Mouse (Mus musculus): ENCODE data around the gene Gm20075. TPM values are rescaled to one million over a fixed set of nuclear protein-coding genes. Genes with fewer than 3 reads are reported as not detected.
"Not testable (repeated sequence)": the region's sequence is repeated elsewhere in the genome, so short reads cannot be mapped to it uniquely, and the experiment has no call there.

The Gm20075 gene
- polyA plus RNA-seq (2012; rRNA removed) = 0.34 and 2.8 TPM in 2 replicates

GRCm38 (mm10) chr13:96081276-96081675, at the start of gene Gm20075:
TSS of gene Gm20075 (minus strand) at chr13:96081376.
- H3K4me3 ChIP-seq (ENCODE audit: control insufficient read depth, low read depth, low read length); H3K27ac ChIP-seq (ENCODE audit: control insufficient read depth, insufficient read depth, low read depth, low read length); H3K36me3 ChIP-seq (ENCODE audit: control insufficient read depth, insufficient read depth, low read length); H3K27me3 ChIP-seq (ENCODE audit: control insufficient read depth, insufficient read depth, low read length); H3K4me1 ChIP-seq (ENCODE audit: control insufficient read depth, insufficient read depth, low read length): not testable (repeated sequence)

GRCm38 (mm10) chr13:96129081-96129480, 47.9 kb upstream of the Gm20075 start:
- no peaks in the 10 kb centered on the region for H3K27me3 ChIP-seq (ENCODE audit: control insufficient read depth, insufficient read depth, low read length)
- TF ChIP-seq CTCF (IDR thresholded peaks at IDR 0.05; ENCODE audit: control insufficient read depth, insufficient read depth, insufficient replicate concordance, low read depth, low read length) (no peak), POLR2A (IDR thresholded peaks at IDR 0.05; ENCODE audit: control insufficient read depth, low read depth, low read length) (no peak)

GRCm38 (mm10) chr13:96126669-96127068, 45.5 kb upstream of the Gm20075 start:
- TF ChIP-seq CTCF (IDR thresholded peaks at IDR 0.05; ENCODE audit: control insufficient read depth, insufficient read depth, insufficient replicate concordance, low read depth, low read length) = no peak
- H3K27me3 ChIP-seq (ENCODE audit: control insufficient read depth, insufficient read depth, low read length) = no peaks in the 10 kb centered on the region
- H3K4me1 ChIP-seq (ENCODE audit: control insufficient read depth, insufficient read depth, low read length) = peaks cover 5% of the 10 kb centered on the region

More at GRCm38 (mm10) chr13:96129081-96129480, 47.9 kb upstream of the Gm20075 start:
- Histone ChIP-seq H3K4me3 (ENCODE audit: control insufficient read depth, low read depth, low read length) (no peak overlapping the region), H3K4me1 (ENCODE audit: control insufficient read depth, insufficient read depth, low read length) (peaks cover 14% of the 10 kb centered on the region), H3K36me3 (ENCODE audit: control insufficient read depth, insufficient read depth, low read length) (no peaks in the 10 kb centered on the region), H3K27ac (ENCODE audit: control insufficient read depth, insufficient read depth, low read depth, low read length) (no peak overlapping the region)

GRCm38 (mm10) chr13:96125011-96125410, 43.8 kb upstream of the Gm20075 start:
- Histone ChIP-seq H3K4me3 (ENCODE audit: control insufficient read depth, low read depth, low read length) (no peak overlapping the region), H3K36me3 (ENCODE audit: control insufficient read depth, insufficient read depth, low read length) (no peaks in the 10 kb centered on the region)

More at GRCm38 (mm10) chr13:96126669-96127068, 45.5 kb upstream of the Gm20075 start:
- Histone ChIP-seq H3K27ac (ENCODE audit: control insufficient read depth, insufficient read depth, low read depth, low read length) (no peak overlapping the region), H3K4me3 (ENCODE audit: control insufficient read depth, low read depth, low read length) (no peak overlapping the region), H3K36me3 (ENCODE audit: control insufficient read depth, insufficient read depth, low read length) (no peaks in the 10 kb centered on the region)

GRCm38 (mm10) chr13:96112711-96113110, 31.5 kb upstream of the Gm20075 start:
- TF ChIP-seq CTCF (IDR thresholded peaks at IDR 0.05; ENCODE audit: control insufficient read depth, insufficient read depth, insufficient replicate concordance, low read depth, low read length) = no peak
- H3K4me1 ChIP-seq (ENCODE audit: control insufficient read depth, insufficient read depth, low read length) = no peaks in the 10 kb centered on the region
- H3K27me3 ChIP-seq (ENCODE audit: control insufficient read depth, insufficient read depth, low read length) = no peaks in the 10 kb centered on the region
- no peak overlapping the region for H3K27ac ChIP-seq (ENCODE audit: control insufficient read depth, insufficient read depth, low read depth, low read length)
- no peak overlapping the region for H3K4me3 ChIP-seq (ENCODE audit: control insufficient read depth, low read depth, low read length)
- H3K36me3 ChIP-seq (ENCODE audit: control insufficient read depth, insufficient read depth, low read length) = no peaks in the 10 kb centered on the region

More at GRCm38 (mm10) chr13:96125011-96125410, 43.8 kb upstream of the Gm20075 start:
- H3K27ac ChIP-seq (ENCODE audit: control insufficient read depth, insufficient read depth, low read depth, low read length) = no peak overlapping the region
- no peaks in the 10 kb centered on the region for H3K4me1 ChIP-seq (ENCODE audit: control insufficient read depth, insufficient read depth, low read length)
- no peaks in the 10 kb centered on the region for H3K27me3 ChIP-seq (ENCODE audit: control insufficient read depth, insufficient read depth, low read length)
- TF ChIP-seq CTCF (IDR thresholded peaks at IDR 0.05; ENCODE audit: control insufficient read depth, insufficient read depth, insufficient replicate concordance, low read depth, low read length) (no peak), POLR2A (IDR thresholded peaks at IDR 0.05; ENCODE audit: control insufficient read depth, low read depth, low read length) (no peak)

GRCm38 (mm10) chr13:96110767-96111166, 29.6 kb upstream of the Gm20075 start:
- no peak for TF ChIP-seq POLR2A (IDR thresholded peaks at IDR 0.05; ENCODE audit: control insufficient read depth, low read depth, low read length)
- TF ChIP-seq CTCF (IDR thresholded peaks at IDR 0.05; ENCODE audit: control insufficient read depth, insufficient read depth, insufficient replicate concordance, low read depth, low read length) = no peak
- Histone ChIP-seq H3K4me1 (ENCODE audit: control insufficient read depth, insufficient read depth, low read length) (no peaks in the 10 kb centered on the region), H3K4me3 (ENCODE audit: control insufficient read depth, low read depth, low read length) (no peak overlapping the region), H3K36me3 (ENCODE audit: control insufficient read depth, insufficient read depth, low read length) (no peaks in the 10 kb centered on the region), H3K27me3 (ENCODE audit: control insufficient read depth, insufficient read depth, low read length) (no peaks in the 10 kb centered on the region), H3K27ac (ENCODE audit: control insufficient read depth, insufficient read depth, low read depth, low read length) (no peak overlapping the region)

GRCm38 (mm10) chr13:96106367-96106766, 25.2 kb upstream of the Gm20075 start:
- Histone ChIP-seq H3K4me3 (ENCODE audit: control insufficient read depth, low read depth, low read length) (no peak overlapping the region), H3K27ac (ENCODE audit: control insufficient read depth, insufficient read depth, low read depth, low read length) (no peak overlapping the region), H3K27me3 (ENCODE audit: control insufficient read depth, insufficient read depth, low read length) (no peaks in the 10 kb centered on the region), H3K36me3 (ENCODE audit: control insufficient read depth, insufficient read depth, low read length) (no peaks in the 10 kb centered on the region), H3K4me1 (ENCODE audit: control insufficient read depth, insufficient read depth, low read length) (no peaks in the 10 kb centered on the region)
- TF ChIP-seq POLR2A (IDR thresholded peaks at IDR 0.05; ENCODE audit: control insufficient read depth, low read depth, low read length) (no peak), CTCF (IDR thresholded peaks at IDR 0.05; ENCODE audit: control insufficient read depth, insufficient read depth, insufficient replicate concordance, low read depth, low read length) (no peak)

GRCm38 (mm10) chr13:96090929-96091328, 9.8 kb upstream of the Gm20075 start:
- TF ChIP-seq POLR2A (IDR thresholded peaks at IDR 0.05; ENCODE audit: control insufficient read depth, low read depth, low read length) (no peak), CTCF (IDR thresholded peaks at IDR 0.05; ENCODE audit: control insufficient read depth, insufficient read depth, insufficient replicate concordance, low read depth, low read length) (no peak)
- H3K36me3 ChIP-seq (ENCODE audit: control insufficient read depth, insufficient read depth, low read length) = no peaks in the 10 kb centered on the region
- no peak overlapping the region for H3K27ac ChIP-seq (ENCODE audit: control insufficient read depth, insufficient read depth, low read depth, low read length)
- H3K4me1 ChIP-seq (ENCODE audit: control insufficient read depth, insufficient read depth, low read length) = no peaks in the 10 kb centered on the region
- no peaks in the 10 kb centered on the region for H3K27me3 ChIP-seq (ENCODE audit: control insufficient read depth, insufficient read depth, low read length)
- no peak overlapping the region for H3K4me3 ChIP-seq (ENCODE audit: control insufficient read depth, low read depth, low read length)

Measured in testis, adult 2 months (tissue).